ENCODE assay signal across 5 mouse cellular contexts in genomic region chr13:117687670-117688069, GRCm38 (mm10).
"Had no signal": no experiment of that assay in that cellular context is flagged by ENCODE, and none has a peak within 500 bp of the region (broad histone marks: within the 10 kb centered on the region; RNA-seq: fewer than 3 reads in every experiment).

No protein-coding gene starts in this region.

- DNase-seq: kidney, adult 2 months; kidney, postnatal 25 days; liver, embryonic 13.5 days; lung, adult 2 months; thymus, postnatal 25 days had no signal
